Mouse (Mus musculus) liver, embryonic 14.5 days (tissue): ENCODE data around the gene B3galt1.

Experiments used
- CTCF ChIP-seq: IDR thresholded peaks from 2 replicates; pipeline ENCODE4 v1.5.1; 2016; ENCODE audit warnings: antibody characterized with exemption, low read depth, control low read depth
- EP300 ChIP-seq: IDR thresholded peaks from 2 replicates; pipeline ENCODE4 v1.6.1; 2016; ENCODE audit warnings: antibody characterized with exemption, low read depth

- TF ChIP-seq CTCF (no peak), EP300 (no peak)
Observed at GRCm38 (mm10) chr2:67654847-67655246, 89.2 kb downstream of the B3galt1 start.
